28 mouse cellular contexts compared by ENCODE assay signal in the genomic region with DNA sequence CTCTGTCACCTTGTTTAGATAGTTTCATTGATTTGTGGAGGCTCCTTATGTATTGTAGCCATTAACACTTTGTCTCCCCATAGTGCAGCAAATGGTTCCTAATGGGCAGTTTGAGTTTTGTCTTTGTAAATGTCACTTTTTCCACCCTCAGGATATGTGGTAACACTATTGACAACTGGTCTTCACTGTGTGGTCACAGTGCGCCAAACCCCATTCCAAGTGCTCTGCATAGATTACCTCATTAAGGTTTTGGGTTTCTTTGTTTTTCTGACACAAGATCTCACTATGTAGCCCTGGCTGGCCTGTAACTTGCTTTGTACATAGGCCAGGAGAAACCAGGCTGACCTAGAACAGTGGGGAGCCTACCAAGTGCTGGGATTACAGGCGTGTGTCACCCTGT.
"Had no signal": no experiment of that assay in that cellular context is flagged by ENCODE, and none has a peak within 500 bp of the region (broad histone marks: within the 10 kb centered on the region; RNA-seq: fewer than 3 reads in every experiment).

No protein-coding gene starts in this region.

- ATAC-seq: forebrain, embryonic 13.5 days; forebrain, embryonic 14.5 days; forebrain, embryonic 15.5 days; forebrain, embryonic 16.5 days; forebrain, postnatal 0 days had no signal

- H3K4me3 ChIP-seq: embryonic facial prominence, embryonic 10.5 days; embryonic facial prominence, embryonic 12.5 days; embryonic facial prominence, embryonic 13.5 days; embryonic facial prominence, embryonic 15.5 days; erythroblast, embryonic 14.5 days; forebrain, embryonic 10.5 days; forebrain, embryonic 12.5 days; forebrain, embryonic 13.5 days; forebrain, embryonic 15.5 days; gastrocnemius, adult 2 months; heart, adult 2 months had no signal

- H3K9me3 ChIP-seq: embryonic facial prominence, embryonic 12.5 days; embryonic facial prominence, embryonic 13.5 days; forebrain, embryonic 12.5 days; forebrain, embryonic 13.5 days; forebrain, embryonic 15.5 days had no signal

- H3K36me3 ChIP-seq: embryonic facial prominence, embryonic 10.5 days; embryonic facial prominence, embryonic 12.5 days; embryonic facial prominence, embryonic 15.5 days; forebrain, embryonic 10.5 days; forebrain, embryonic 12.5 days; forebrain, embryonic 15.5 days had no signal

- H3K27ac ChIP-seq: embryonic facial prominence, embryonic 10.5 days; embryonic facial prominence, embryonic 12.5 days; embryonic facial prominence, embryonic 13.5 days; embryonic facial prominence, embryonic 15.5 days; forebrain, embryonic 10.5 days; forebrain, embryonic 12.5 days; forebrain, embryonic 13.5 days; forebrain, embryonic 15.5 days; gastrocnemius, adult 2 months; heart, adult 2 months had no signal

- H3K4me2 ChIP-seq: embryonic facial prominence, embryonic 12.5 days; embryonic facial prominence, embryonic 13.5 days; embryonic facial prominence, embryonic 15.5 days; forebrain, embryonic 12.5 days; forebrain, embryonic 13.5 days; forebrain, embryonic 15.5 days had no signal

- DNase-seq: cerebellum, adult 8-10 months; cerebellum, adult 9-10 months; cerebellum, adult 9-11 months; cerebellum, postnatal 10 days; cerebellum, postnatal 14 days; cerebellum, postnatal 25 days; cerebellum, postnatal 36 days; embryo, embryonic 11 days; forebrain, postnatal 0 days; gastrocnemius, postnatal 10 days; gastrocnemius, postnatal 14 days; gastrocnemius, postnatal 25 days; gastrocnemius, postnatal 36 days; heart, adult 11 months; heart, adult 18-20 months; heart, adult 2 months had no signal

- H3K9ac ChIP-seq: embryonic facial prominence, embryonic 12.5 days; embryonic facial prominence, embryonic 13.5 days; embryonic facial prominence, embryonic 15.5 days; forebrain, embryonic 12.5 days; forebrain, embryonic 13.5 days; forebrain, embryonic 15.5 days; forebrain, postnatal 0 days had no signal

- H3K27me3 ChIP-seq: embryonic facial prominence, embryonic 12.5 days; embryonic facial prominence, embryonic 13.5 days; embryonic facial prominence, embryonic 15.5 days; forebrain, embryonic 12.5 days; forebrain, embryonic 13.5 days; forebrain, embryonic 15.5 days had no signal
